Mouse (Mus musculus): ENCODE data around the gene Gm11397. TPM values are rescaled to one million over a fixed set of nuclear protein-coding genes. Genes with fewer than 3 reads are reported as not detected.
"Not testable (repeated sequence)": the region's sequence is repeated elsewhere in the genome, so short reads cannot be mapped to it uniquely, and the experiment has no call there.

Gene Gm11397
- polyA plus RNA-seq (2015; fragmentation: Nextera tagmentation; extraction: Ambion mirVana) = not detected in 2 replicates

- H3K4me3 ChIP-seq; H3K4me1 ChIP-seq; H3K9me3 ChIP-seq (replicated peaks); H3K27me3 ChIP-seq; ATAC-seq; H3K27ac ChIP-seq; H3K4me2 ChIP-seq; H3K36me3 ChIP-seq (ENCODE audit: poor library complexity, severe bottlenecking); H3K9ac ChIP-seq: not testable (repeated sequence)
- WGBS = 71% methylated on average over 2 of the region's 2 CpGs
Observed at GRCm38 (mm10) chr13:33395461-33395860, at the start of gene Gm11397. TSS of gene Gm11397 (plus strand) at chr13:33395761.

GRCm38 (mm10) chr13:33356666-33357065 lies 38.9 kb upstream of the Gm11397 start:
- H3K36me3 ChIP-seq (ENCODE audit: poor library complexity, severe bottlenecking); H3K4me2 ChIP-seq; H3K4me1 ChIP-seq; H3K9ac ChIP-seq; H3K27ac ChIP-seq; H3K4me3 ChIP-seq; H3K9me3 ChIP-seq (replicated peaks); H3K27me3 ChIP-seq; ATAC-seq: not testable (repeated sequence)
- 95% methylated on average over 1 of the region's 1 CpGs for WGBS

- not testable (repeated sequence) for H3K9me3 ChIP-seq (replicated peaks); H3K9ac ChIP-seq; H3K4me1 ChIP-seq; H3K4me3 ChIP-seq; H3K27me3 ChIP-seq; H3K36me3 ChIP-seq (ENCODE audit: poor library complexity, severe bottlenecking); H3K4me2 ChIP-seq; ATAC-seq; H3K27ac ChIP-seq
Observed at GRCm38 (mm10) chr13:33432714-33433113, 37.2 kb downstream of the Gm11397 start.

Other genes with a start within 250 kb of the Gm11397 start
- not detected in 2 replicates for gene Serpinb9c, start 236.0 kb upstream of the Gm11397 start, polyA plus RNA-seq (2015; fragmentation: Nextera tagmentation; extraction: Ambion mirVana)
- not detected in 2 replicates for gene Serpinb9d, start 202.8 kb upstream of the Gm11397 start, polyA plus RNA-seq (2015; fragmentation: Nextera tagmentation; extraction: Ambion mirVana)
- not detected in 2 replicates for gene Serpinb9e, start 146.1 kb upstream of the Gm11397 start, polyA plus RNA-seq (2015; fragmentation: Nextera tagmentation; extraction: Ambion mirVana)
- gene Serpinb9f, start 71.7 kb upstream of the Gm11397 start, polyA plus RNA-seq (2015; fragmentation: Nextera tagmentation; extraction: Ambion mirVana) = not detected in 2 replicates
- gene Serpinb9g, start 89.0 kb downstream of the Gm11397 start, polyA plus RNA-seq (2015; fragmentation: Nextera tagmentation; extraction: Ambion mirVana) = not detected in 2 replicates